In the genomic region with DNA sequence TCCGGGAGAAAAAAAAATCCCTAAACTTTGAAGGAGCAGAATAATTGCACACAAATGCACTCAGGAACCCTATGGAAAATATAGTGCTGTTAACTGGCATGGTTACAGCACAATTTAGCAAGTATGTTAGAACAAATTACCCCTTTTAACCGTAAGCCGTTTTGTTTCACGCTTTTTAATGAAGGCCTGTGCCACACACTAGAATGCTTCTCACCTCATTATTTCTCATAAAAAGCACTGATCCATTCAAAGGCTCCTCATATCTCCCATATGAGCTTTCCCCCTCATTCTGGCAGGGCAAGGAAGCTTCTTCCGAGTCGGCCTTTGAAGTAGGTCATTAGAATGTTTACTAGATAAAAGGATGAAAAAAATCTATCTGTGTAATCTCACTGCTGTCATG, we compare ENCODE assay signal across 26 mouse cellular contexts.
"Had no signal": no experiment of that assay in that cellular context is flagged by ENCODE, and none has a peak within 500 bp of the region (broad histone marks: within the 10 kb centered on the region; RNA-seq: fewer than 3 reads in every experiment).

No protein-coding gene starts in this region.

- H3K9me3 ChIP-seq: limb, embryonic 15.5 days; lung, embryonic 15.5 days; midbrain, embryonic 10.5 days; midbrain, embryonic 13.5 days; neural tube, embryonic 13.5 days had no signal

- H3K4me1 ChIP-seq: limb, embryonic 15.5 days; lung, embryonic 15.5 days; megakaryocyte, embryonic 14.5 days; midbrain, embryonic 10.5 days; midbrain, embryonic 13.5 days; neural tube, embryonic 13.5 days had no signal

- H3K27ac ChIP-seq: kidney, postnatal 0 days; layer of hippocampus, adult 2 months; left cerebral cortex, adult 2 months; limb, embryonic 15.5 days; liver, embryonic 14.5 days; lung, embryonic 15.5 days; midbrain, embryonic 10.5 days; midbrain, embryonic 13.5 days; neural tube, embryonic 13.5 days; stomach, postnatal 0 days had no signal

- H3K9ac ChIP-seq: limb, embryonic 15.5 days; liver, embryonic 14.5 days; liver, postnatal 0 days; lung, embryonic 15.5 days; midbrain, embryonic 13.5 days; neural tube, embryonic 13.5 days had no signal

- H3K27me3 ChIP-seq: limb, embryonic 15.5 days; lung, embryonic 15.5 days; megakaryocyte, embryonic 14.5 days; midbrain, embryonic 13.5 days; neural tube, embryonic 13.5 days had no signal

- H3K4me2 ChIP-seq: limb, embryonic 15.5 days; liver, embryonic 11.5 days; lung, embryonic 15.5 days; midbrain, embryonic 13.5 days; neural tube, embryonic 13.5 days had no signal

- ATAC-seq: intestine, postnatal 0 days; liver, postnatal 0 days; midbrain, embryonic 13.5 days; midbrain, embryonic 16.5 days had no signal

- DNase-seq: kidney, adult 2 months; kidney, postnatal 25 days; layer of hippocampus, adult 9-11 months; layer of hippocampus, postnatal 36 days; liver, postnatal 0 days; lung, postnatal 36 days; right cerebral cortex, adult 18-20 months; right cerebral cortex, postnatal 14 days; right cerebral cortex, postnatal 4 days; thymus, adult 2 months; thymus, postnatal 14 days had no signal

- H3K36me3 ChIP-seq: limb, embryonic 15.5 days; lung, embryonic 15.5 days; midbrain, embryonic 10.5 days; midbrain, embryonic 13.5 days; neural tube, embryonic 13.5 days had no signal

- H3K4me3 ChIP-seq: layer of hippocampus, adult 2 months; left cerebral cortex, adult 2 months; limb, embryonic 15.5 days; lung, embryonic 15.5 days; megakaryocyte, embryonic 14.5 days; midbrain, embryonic 10.5 days; midbrain, embryonic 13.5 days; myocyte; neural tube, embryonic 13.5 days had no signal
